Mouse (Mus musculus) gastrocnemius, postnatal 10 days (tissue): ENCODE measurements around the gene Gatad2b. TPM values are rescaled to one million over a fixed set of nuclear protein-coding genes. Genes with fewer than 3 reads are reported as not detected.
A peak's percentile ranks its signal among the peaks of the same experiment; 100 is the strongest.
"Not testable (repeated sequence)": the region's sequence is repeated elsewhere in the genome, so short reads cannot be mapped to it uniquely, and the experiment has no call there.

Experiments
- DNase-seq: peaks from one replicate; pipeline ENCODE4 v3.0.0; 2021; ENCODE audit warnings: mixed read lengths
- total RNA-seq, 2 experiments: library from RNA; stranded (reverse); gene quantifications; 2 replicates each; pipeline ENCODE4 v1.2.3; 2021

Gatad2b gene
- total RNA-seq, 2 experiments from 2014 or later, result 48.5 to 57.8 TPM

GRCm38 (mm10) chr3:90313367-90313766 lies 20.4 kb downstream of the Gatad2b start:
- no peak for DNase-seq

DNA sequence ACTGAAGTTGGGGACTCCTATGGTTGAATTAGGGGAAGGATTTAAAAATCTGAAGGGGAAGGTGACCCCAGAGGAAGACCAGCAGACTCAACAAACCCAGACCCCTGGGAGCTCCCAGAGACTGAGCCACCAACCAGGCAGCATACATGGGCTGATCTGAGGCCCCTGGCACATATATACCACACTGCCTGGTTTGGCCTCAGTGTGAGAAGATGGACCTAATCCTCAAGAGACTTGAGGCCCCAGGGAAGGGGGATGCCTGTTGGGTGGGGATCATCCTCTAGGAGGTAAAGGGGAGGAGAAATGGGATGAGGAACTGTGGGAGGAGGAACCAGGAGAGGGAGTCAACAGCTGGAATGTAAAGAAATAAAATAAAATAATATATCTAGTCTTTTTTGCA lies 21.3 kb downstream of the Gatad2b start:
- DNase-seq, result no peak

- no peak for DNase-seq
Measured at GRCm38 (mm10) chr3:90322289-90322688, 29.3 kb downstream of the Gatad2b start.

DNA sequence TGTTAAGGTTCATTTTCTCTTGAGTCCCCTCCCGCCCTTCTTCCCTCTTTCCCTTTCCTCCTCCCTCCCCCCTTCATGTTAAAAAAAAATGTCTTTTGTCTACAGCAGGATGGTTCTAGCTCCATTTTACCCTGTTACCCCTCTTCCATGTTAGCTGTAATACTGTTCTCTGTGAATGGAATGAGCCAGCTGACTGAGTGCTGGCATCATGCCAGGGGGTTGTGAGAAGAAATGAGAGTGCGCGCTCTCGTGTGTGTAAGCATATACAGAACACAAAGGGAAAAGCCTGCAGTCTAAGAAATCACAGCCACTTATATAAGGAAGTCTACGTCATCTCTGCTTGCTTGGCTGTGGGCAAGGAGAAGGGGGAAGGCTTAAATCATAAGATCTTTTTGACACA lies 30.1 kb downstream of the Gatad2b start:
- peak; percentile 73 for DNase-seq

DNA sequence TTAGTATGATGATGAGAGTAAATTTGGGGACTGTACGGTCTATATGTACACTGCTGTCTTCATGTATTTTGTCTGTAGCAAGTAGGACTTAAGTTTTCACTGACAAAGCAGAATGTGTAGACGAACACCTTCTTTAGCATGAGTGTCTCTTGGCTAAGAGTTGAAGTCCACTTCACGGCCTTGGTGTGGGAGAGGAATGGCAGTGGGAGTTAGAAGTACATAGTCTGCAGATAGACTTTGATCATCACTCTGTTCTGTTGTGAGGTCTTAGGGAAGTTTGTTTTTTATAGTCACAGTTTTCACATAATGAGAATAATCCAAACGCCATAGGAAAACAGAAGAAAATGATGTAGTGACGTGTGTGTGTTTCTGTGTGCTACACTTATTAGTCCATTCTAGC lies 39.5 kb downstream of the Gatad2b start:
- DNase-seq, result no peak

DNA sequence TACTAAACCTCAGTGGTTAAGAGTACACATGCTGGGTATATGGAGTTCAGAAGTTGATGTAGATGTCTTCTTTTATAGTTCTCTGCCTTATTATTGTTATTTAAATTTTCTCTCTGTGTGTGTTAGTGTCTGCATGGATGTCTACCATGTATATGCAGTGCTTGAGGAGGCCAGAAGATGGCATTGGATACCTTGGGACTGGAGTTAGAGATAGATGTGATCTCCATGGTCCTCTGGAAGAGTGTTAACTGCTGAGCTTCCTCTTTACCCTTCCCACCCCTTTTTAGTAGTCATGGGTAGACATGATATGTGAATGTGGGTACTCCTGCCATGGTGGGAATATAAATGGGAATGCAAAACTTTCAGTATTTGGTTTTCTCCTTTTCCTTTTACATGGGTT lies 42.5 kb downstream of the Gatad2b start:
- no peak for DNase-seq

DNA sequence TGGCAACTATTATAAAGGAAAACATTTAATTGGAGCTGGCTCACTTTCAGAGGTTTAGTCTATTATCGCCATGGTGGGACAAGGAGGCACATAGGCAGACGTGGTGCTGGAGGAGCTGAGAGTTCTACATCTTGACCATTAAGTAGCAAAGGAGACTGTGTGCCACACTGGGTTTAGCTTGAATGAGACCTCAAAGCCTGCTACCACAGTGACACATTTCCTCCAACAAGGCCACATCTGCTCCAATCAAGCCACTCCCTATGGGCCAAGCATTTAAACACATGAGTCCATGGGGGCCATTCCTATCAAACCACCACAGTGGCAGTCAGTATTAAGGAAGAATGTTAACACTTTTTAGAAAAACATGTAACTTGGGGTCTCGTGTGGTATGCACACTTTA lies 45.2 kb downstream of the Gatad2b start:
- no peak for DNase-seq

DNA sequence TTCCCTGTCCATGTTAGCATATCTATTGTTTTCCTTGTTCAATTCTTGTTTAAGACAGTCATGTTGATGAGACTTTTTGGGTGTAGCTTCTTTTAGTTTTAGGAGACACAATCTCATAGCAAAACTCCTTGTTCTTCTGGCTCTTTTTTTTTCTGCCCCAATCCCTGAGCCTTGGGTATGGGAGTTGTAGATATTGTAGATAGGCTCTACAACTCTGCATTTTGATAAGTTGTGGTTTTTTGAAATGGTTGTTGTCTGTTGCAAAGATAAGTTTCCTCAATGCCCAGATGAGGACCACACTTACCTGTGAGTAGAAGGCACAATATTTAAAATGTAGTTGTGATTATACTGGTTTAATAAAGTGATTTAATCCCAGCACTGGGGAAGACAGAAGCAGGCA lies 47.2 kb downstream of the Gatad2b start:
- no peak for DNase-seq

DNA sequence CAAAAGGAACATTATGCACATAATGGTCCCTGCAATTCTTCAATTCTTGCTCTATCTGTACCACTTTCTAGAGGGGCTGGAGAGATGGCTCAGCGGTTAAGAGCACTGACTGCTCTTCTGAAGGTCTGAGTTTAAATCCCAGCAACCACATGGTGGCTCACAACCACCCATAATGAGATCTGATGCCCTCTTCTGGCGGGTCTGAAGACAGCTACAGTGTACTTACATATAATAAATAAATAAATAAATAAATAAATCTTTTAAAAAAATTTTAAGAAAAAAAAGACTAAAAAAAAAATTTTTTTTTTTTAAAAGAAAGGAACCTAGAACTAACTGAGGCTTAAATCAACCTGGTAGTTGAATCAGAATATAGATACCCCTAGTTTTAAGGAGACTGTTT lies 49.9 kb downstream of the Gatad2b start:
- not testable (repeated sequence) for DNase-seq

DNA sequence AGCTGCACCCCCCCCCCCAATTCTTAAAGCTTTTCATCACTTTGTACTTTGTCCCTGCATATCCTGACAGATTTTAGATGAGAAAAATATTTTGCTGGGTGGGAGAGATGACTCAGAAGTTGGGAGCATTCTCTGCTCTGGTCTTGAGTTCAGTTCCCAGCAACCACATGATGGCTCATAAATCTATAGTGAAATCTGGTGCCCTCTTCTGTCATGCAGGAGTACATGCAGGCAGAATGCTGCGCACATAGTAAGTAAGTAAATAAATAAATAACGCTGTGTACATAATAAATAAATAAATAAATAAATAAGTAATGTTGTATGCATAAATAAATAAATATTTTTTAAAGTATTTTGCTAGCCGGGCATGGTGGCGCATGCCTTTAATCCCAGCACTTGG lies 54.9 kb downstream of the Gatad2b start:
- no peak for DNase-seq

- no peak for DNase-seq
Measured at GRCm38 (mm10) chr3:90357959-90358358, 65.0 kb downstream of the Gatad2b start.

GRCm38 (mm10) chr3:90359230-90359629 lies 66.3 kb downstream of the Gatad2b start:
- DNase-seq, result no peak

DNA sequence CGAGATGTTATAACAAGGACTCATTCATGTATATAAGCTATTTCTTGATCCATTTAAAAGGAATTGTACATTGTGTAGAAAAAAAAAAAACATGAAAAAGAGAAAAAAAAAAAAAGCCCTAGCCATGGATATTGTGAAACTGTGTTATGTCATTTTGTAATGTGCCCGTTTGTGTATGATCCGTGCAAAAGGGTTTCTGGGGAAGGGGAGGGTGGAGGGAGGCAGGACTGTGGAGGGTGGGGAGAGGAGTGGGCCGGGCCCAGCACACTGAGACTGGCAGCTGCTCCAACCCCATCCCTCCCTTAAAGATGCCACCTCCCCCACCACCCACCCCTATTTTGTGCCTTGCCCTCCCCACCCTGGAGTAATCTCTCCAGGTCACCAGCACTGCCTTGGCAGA lies 68.5 kb downstream of the Gatad2b start:
- no peak for DNase-seq

- no peak for DNase-seq
Measured at GRCm38 (mm10) chr3:90362346-90362745, 69.4 kb downstream of the Gatad2b start.

DNA sequence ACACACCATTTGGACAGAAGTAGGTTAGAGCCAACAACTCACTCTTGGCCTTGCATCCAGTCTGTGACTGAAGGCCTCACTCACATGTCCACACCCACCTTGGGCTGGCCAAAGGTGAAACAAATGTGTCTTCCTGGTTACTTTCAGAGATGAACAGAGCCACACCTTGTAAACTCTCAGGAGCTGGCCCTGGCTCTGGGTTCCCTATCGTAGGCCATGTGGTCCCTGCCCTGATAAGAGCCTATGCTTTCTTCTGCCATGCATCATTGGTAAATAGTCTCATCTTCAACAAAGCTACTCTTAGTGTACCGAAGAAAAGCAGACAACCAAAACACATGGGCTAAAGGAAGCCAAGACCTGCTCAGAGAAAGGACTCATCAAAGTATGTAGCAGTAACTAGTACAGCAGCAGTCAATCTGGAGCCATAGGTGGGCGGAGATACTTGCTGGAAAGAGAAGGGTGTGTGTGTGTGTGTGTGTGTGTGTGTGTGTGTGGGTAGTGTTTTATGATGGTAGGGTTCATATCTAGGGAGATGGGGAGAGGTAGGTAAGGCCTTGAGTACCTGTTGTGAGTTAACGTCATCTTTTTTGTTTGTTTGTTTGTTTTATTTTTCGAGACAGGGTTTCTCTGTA lies 74.1 kb downstream of the Gatad2b start:
- no peak for DNase-seq

- DNase-seq, result no peak
Measured at GRCm38 (mm10) chr3:90369041-90369440, 76.1 kb downstream of the Gatad2b start.

DNA sequence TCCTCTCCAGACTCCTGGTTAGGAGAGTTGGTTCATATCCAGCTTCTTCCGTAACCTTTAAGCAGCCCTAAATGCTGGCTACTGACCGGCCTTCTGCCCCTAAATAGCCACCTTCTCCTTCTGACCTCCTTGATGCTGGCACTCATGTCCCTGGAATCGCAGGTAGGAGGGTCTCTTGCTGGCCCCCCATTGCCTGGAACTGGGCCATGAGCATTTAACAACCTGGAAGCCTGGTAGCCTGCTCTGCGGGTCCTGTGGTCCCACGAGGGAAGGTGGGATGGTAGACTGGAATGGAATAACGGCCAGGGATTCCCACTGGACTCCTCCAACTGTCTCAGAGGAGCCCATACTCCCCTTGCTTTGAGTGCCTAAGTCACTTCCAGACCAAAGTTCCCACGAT lies 78.9 kb downstream of the Gatad2b start:
- no peak for DNase-seq

- DNase-seq, result no peak
Measured at GRCm38 (mm10) chr3:90372817-90373216, 79.8 kb downstream of the Gatad2b start.

DNA sequence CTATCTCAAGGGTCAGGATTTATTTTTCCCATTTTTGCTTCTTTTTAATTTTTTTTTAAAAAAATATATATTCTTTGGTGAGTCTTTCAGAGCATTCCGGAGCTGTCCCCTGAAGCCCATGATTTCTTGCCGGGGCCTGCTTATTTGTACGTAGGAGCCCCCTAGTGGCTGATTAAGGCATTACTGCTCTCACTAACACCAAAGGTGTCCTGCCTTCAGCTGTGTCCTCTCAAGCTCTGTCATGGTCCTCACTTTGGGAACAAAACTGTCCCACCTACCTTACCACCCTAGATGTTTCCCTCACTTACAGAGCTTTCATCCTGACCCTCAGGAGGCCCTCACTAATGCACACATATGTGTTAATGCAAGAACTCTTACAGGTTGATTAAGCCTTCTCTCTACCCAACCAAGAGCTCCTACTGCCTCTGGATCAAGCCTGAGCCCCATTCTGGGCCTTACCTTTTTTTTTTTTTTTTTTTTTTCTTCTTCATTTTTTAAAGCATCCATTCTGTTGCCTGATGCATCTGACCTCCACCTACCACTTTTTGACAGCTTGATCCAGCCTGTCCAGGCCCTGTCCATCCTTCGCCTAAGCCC lies 80.6 kb downstream of the Gatad2b start:
- peak; percentile 83 for DNase-seq

GRCm38 (mm10) chr3:90374368-90374767 lies 81.4 kb downstream of the Gatad2b start:
- no peak for DNase-seq

DNA sequence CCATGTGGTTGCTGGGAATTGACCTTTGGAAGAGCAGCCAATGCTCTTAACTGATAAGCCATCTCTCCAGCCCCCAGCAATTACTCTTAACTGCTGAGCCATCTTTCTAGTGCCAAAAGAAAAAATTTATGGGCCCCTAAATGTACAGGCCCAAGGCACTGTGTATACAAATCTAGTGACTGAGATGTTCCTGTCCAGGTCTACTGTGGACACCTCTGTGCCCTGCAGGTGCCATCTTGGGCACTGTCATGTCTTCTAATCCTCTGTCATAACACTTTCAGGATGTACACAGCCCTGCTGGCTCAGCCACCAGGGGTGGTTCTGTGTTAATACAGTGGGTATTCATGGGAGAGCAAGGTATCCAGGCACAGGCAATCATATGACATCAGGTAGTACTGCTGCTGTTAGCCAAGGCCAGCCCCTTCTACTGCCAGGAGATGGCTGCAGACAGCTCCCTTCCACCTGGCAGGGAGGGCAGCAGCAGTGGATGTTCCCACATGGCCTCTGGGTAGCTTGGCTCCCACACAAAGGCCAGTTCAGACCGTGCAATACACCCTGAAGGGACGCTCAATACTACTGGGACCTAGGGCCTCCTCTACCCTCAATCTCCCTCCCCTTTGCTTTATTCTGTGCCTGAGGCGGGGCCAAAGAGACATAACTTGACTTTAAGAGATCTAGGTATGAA lies 82.7 kb downstream of the Gatad2b start:
- DNase-seq, result no peak

DNA sequence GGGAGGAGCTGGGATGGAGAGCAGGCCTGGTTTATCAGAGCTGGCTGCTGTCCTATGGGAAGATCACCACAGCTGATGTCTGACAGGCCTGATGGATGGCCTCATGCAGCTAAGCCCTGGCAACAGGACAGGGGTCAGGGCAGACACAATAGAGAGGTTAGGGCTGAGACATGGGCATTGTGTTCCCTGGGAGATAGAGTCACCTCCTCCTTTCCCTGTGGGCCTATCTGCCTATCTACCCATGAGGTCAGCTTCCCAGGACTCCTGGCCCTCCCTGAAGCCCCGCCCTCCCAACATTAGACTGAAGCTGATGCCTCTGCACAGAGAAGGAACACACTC lies 83.2 kb downstream of the Gatad2b start:
- no peak for DNase-seq

DNA sequence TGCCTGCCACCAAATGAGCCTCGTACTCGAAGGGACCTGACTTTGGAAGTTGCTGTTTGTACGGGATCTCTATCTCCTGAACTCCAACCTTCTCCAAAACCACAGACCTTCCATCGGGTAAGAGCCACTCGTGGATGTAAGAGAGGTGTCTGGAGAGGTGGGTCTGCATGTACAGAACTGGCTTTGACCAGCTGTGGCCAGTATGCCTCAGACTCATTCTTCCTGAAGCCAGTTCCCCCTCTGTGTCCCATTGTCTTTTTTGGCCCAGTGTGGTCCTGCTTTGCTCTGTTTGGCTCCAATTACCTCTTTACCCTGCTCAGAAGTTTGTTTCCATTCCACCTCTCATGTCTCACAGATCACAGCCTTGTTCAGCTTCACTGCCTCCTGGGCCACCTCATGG lies 85.5 kb downstream of the Gatad2b start:
- no peak for DNase-seq

- DNase-seq, result no peak
Measured at GRCm38 (mm10) chr3:90381727-90382126, 88.7 kb downstream of the Gatad2b start.
